Mouse (Mus musculus): Measurements from ENCODE around the gene Gm3012. TPM values are rescaled to one million over a fixed set of nuclear protein-coding genes. Genes with fewer than 3 reads are reported as not detected.

Gm3012 gene
- not detected in 2 replicates for polyA plus RNA-seq (2012; rRNA removed)

DNA sequence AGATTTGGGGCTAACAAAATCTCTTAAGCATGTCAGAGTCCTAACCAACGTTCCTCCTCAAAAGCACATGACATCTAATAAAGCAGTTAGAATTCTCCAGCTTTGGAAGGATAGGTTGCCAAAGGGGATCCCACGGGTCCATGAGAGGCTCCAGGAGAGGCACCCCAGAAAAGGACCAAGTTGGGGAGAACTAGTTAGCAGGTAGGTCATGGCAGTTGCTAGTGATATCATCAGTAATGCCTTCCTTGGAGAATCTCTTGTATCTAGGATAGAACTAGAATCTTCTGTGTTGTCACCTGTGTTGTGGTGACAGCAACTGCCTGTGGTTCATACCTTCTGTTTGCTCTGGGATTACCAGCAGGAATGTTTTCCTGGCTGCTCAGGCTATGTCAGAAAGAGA is at the start of gene Gm3012:
Gene Gm3012 (plus strand): TSS at position 301 of the 400 bp plus-strand sequence.

DNA sequence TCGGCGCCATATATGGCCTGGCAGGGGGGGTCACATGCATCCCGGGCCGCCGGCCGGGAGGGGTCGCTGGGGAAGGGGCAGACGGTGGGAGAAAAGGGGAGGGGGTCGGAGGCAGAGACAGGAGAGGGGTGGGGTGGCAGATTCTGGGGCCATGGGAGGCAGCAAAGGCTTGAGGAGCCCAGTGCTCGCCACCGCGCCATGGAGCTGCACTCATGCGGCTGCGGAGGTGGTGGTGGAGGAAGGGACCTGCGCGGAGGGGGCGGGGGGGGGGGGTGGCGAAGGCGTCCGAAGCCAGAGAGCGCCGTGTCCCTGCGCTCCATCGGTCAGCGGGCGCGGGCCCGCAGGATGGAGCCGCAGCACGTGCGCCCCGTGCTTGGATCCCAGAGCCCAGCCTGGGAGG is 17.4 kb downstream of the Gm3012 start, which contains the start of gene Gm3020:
Gene Gm3020 (plus strand): TSS at position 301 of the 400 bp plus-strand sequence.

DNA sequence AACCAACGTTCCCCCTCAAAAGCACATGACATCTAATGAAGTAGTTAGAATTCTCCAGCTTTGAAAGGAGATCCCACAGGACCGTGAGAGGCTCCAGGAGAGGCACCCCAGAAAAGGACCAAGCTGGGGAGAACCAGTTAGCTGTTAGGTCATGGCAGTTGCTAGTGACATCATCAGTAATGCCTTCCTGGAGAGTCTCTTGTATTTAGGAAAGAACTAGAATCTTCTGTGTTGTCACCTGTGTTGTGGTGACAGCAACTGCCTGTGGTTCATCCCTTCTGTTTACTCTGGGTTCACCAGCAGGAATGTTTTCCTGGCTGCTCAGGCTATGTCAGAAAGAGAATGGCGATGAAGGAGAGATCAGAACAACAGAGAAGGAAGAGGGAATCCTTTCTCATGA is 54.2 kb downstream of the Gm3012 start, which contains the start of gene Gm3043:
Gene Gm3043 (plus strand): TSS at position 301 of the 400 bp plus-strand sequence.

Other genes starting within 250 kb of the Gm3012 start
- not detected in 2 replicates for gene Gm10413, start 239.4 kb upstream of the Gm3012 start, polyA plus RNA-seq (2012; rRNA removed)
- not detected in 2 replicates for gene Gm10409, start 221.9 kb upstream of the Gm3012 start, polyA plus RNA-seq (2012; rRNA removed)
- gene Gm3005, start 206.4 kb upstream of the Gm3012 start, polyA plus RNA-seq (2012; rRNA removed), result 0.10 TPM in 1 of 2 replicates, not detected in the other
- not detected in 2 replicates for gene Gm10408, start 185.1 kb upstream of the Gm3012 start, polyA plus RNA-seq (2012; rRNA removed)
- not detected in 2 replicates for gene Gm3020, start 17.5 kb downstream of the Gm3012 start, polyA plus RNA-seq (2012; rRNA removed)
- gene Gm3043, start 54.3 kb downstream of the Gm3012 start, polyA plus RNA-seq (2012; rRNA removed), result not detected in 2 replicates
- gene Gm3002, start 175.6 kb downstream of the Gm3012 start, polyA plus RNA-seq (2012; rRNA removed), result not detected in 2 replicates
- not detected in 2 replicates for gene Gm3033, start 211.7 kb downstream of the Gm3012 start, polyA plus RNA-seq (2012; rRNA removed)
- not detected in 2 replicates for gene Gm2916, start 249.7 kb downstream of the Gm3012 start, polyA plus RNA-seq (2012; rRNA removed)